Mouse (Mus musculus) embryonic facial prominence, embryonic 11.5 days (tissue): ENCODE results near the gene Slc7a11. TPM values are rescaled to one million over a fixed set of nuclear protein-coding genes. Genes with fewer than 3 reads are reported as not detected.

ENCODE experiments used
- ATAC-seq: fragments of 200-750 bp; cut with Nextera tagmentation; replicated peaks from 2 replicates; pipeline ENCODE4 v1.8.0; 2017; ENCODE audit warnings: low read depth; ENCODE audit not compliant: insufficient number of reproducible peaks, low FRiP score, low TSS enrichment
- DNase-seq: peaks from one replicate; pipeline ENCODE4 v3.0.0-alpha.2; 2015; ENCODE audit warnings: low spot score
- H3K27ac ChIP-seq: fragments of 300-500 bp; sonication (generic); replicated peaks from 2 replicates; pipeline ENCODE4 v1.5.1; 2014; ENCODE audit warnings: mild to moderate bottlenecking, low read depth, low read length, control low read depth
- H3K27me3 ChIP-seq: fragments of 300-500 bp; sonication (generic); 2 replicates; pipeline ENCODE4 v1.6.1; 2014; ENCODE audit warnings: mild to moderate bottlenecking, low read length, moderate library complexity, mixed read lengths; ENCODE audit not compliant: control insufficient read depth, insufficient read depth
- H3K36me3 ChIP-seq: fragments of 300-500 bp; sonication (generic); replicated peaks from 2 replicates; pipeline ENCODE4 v1.6.1; 2014; ENCODE audit warnings: low read depth, mild to moderate bottlenecking, low read length, moderate library complexity, mixed read lengths; ENCODE audit not compliant: control insufficient read depth, insufficient read depth
- H3K4me1 ChIP-seq: fragments of 300-500 bp; sonication (generic); 2 replicates; pipeline ENCODE4 v1.6.1; 2014; ENCODE audit warnings: low read length, mixed read lengths; ENCODE audit not compliant: control insufficient read depth, insufficient read depth
- H3K4me2 ChIP-seq: fragments of 300-500 bp; sonication (generic); 2 replicates; pipeline ENCODE4 v1.6.1; 2014; ENCODE audit warnings: low read depth, mild to moderate bottlenecking, control low read depth, low read length, moderate library complexity
- H3K4me3 ChIP-seq: fragments of 300-500 bp; sonication (generic); 2 replicates; pipeline ENCODE4 v1.5.1; 2014; ENCODE audit warnings: low read depth, low read length, control low read depth
- H3K9ac ChIP-seq: fragments of 300-500 bp; sonication (generic); replicated peaks from 2 replicates; pipeline ENCODE4 v1.6.1; 2014; ENCODE audit warnings: mild to moderate bottlenecking, control low read depth, low read length
- H3K9me3 ChIP-seq: fragments of 300-500 bp; sonication (generic); replicated peaks from 2 replicates; pipeline ENCODE4 v1.6.1; 2016; ENCODE audit warnings: mild to moderate bottlenecking, low read length, inconsistent platforms, mixed read lengths; ENCODE audit not compliant: control insufficient read depth
- WGBS: fragments of 180-500 bp; shearing (Covaris S2); extraction: QIAGEN DNeasy Blood & Tissue Kit; methylation state at CpG from one replicate; pipeline ENCODE4 v1.1.7; 2014; 5-methylcytosine and 5-hydroxymethylcytosine counted together
- polyA plus RNA-seq: library from polyadenylated mRNA; unstranded; fragments of >200 nt; fragmentation: Nextera tagmentation; extraction: Ambion mirVana; gene quantifications from 2 replicates; pipeline ENCODE4 v1.2.1, GENCODE M21; 2014

Slc7a11 gene
- polyA plus RNA-seq, 1 experiment from 2014 or later: 1.5 TPM

DNA sequence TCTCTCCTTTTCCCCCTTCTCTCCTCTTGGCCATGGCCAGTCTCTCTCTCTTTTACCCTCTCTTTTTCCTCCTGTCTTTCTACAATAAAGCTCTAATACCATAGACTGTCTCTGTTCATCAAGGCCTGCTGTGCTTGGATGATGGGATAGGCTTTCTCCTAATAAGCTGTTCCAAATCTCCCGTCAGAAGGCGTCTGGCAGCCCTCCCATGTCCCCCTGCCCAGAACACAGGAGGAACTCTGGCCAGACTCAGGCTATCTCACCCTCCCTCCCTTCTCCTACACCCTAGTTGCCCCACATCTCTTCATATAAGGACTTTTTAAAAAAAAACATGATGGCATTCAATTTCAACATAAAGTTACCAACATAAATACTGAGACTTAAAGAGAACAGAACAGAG is 456.2 kb downstream of the Slc7a11 start:
- Histone ChIP-seq H3K27me3 (no peaks in the 10 kb centered on the region), H3K4me3 (no peak overlapping the region), H3K9me3 (no peaks in the 10 kb centered on the region), H3K4me2 (no peak overlapping the region), H3K4me1 (no peaks in the 10 kb centered on the region), H3K36me3 (no peaks in the 10 kb centered on the region), H3K27ac (no peak overlapping the region), H3K9ac (no peak overlapping the region)
- DNase-seq: no peak
- ATAC-seq: no peak
- WGBS: 62% methylated on average over 2 of the region's 2 CpGs

DNA sequence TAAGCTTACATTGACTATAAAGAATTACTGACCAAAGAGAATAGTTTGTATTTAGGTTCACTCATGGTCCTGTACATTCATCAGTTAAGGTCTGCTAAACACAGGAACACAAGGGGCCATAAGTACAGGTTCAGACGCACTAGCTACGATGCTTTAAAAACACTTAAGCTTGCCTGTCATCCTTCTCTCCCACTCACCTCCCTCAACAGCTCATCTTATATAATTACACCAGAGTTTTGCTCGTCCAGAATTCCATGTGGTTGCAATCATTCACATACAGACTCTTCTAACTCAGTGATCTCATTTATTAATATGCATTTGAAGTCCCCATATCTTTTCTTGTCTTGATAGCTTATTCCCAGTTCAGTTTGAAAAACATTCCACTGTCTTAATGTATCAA is 458.6 kb downstream of the Slc7a11 start:
- ATAC-seq (no peak), DNase-seq (no peak)
- no peak overlapping the region for H3K4me2 ChIP-seq
- no peak overlapping the region for H3K4me3 ChIP-seq
- H3K27me3 ChIP-seq: no peaks in the 10 kb centered on the region
- no peaks in the 10 kb centered on the region for H3K4me1 ChIP-seq
- H3K9ac ChIP-seq: no peak overlapping the region
- 47% methylated on average over 3 of the region's 3 CpGs for WGBS
- H3K27ac ChIP-seq: no peak overlapping the region
- H3K36me3 ChIP-seq: no peaks in the 10 kb centered on the region
- H3K9me3 ChIP-seq: no peaks in the 10 kb centered on the region

DNA sequence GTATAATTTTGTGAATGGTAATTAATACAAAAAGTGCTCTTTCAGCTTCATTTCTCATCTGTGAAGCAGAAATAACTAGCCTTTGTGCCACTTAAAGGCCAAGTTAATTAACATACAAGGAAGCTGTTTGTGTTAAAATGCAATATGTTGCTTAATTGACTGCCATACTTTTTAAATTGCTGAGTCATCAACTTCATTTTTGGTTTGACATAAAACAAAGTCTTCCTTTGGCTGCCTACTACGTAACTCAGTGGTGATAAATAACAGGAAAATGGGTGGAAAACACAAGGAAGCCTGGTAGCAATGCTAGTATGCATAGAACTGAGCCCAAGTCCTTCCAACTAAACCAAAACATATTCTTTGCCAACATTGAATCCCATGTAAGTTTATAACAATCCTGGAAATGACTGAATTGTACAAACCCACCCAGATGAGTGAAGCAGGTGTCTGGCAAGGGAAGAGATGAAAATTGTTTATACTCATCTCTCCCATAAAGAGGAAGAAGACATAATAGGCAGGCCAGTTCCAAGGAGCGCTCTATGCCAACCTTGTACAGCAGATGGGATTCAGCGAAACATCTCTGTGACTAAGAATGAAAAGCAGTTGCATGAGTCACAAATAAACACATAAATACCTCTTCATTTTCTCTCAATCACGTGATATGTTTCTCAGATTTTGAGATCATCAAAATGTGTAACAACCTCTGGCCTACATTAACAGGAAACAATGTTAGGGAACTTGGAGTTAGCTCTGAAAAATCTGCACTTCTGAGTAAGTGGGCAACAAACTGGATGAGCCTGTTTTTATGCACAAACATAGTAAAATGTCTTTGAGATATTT is 459.8 kb downstream of the Slc7a11 start:
- no peak overlapping the region for H3K4me2 ChIP-seq
- ATAC-seq (no peak), DNase-seq (no peak)
- no peaks in the 10 kb centered on the region for H3K27me3 ChIP-seq
- H3K36me3 ChIP-seq: no peaks in the 10 kb centered on the region
- 91% methylated on average over 4 of the region's 4 CpGs for WGBS
- no peak overlapping the region for H3K4me3 ChIP-seq
- H3K4me1 ChIP-seq: no peaks in the 10 kb centered on the region
- no peaks in the 10 kb centered on the region for H3K9me3 ChIP-seq
- H3K9ac ChIP-seq: no peak overlapping the region
- H3K27ac ChIP-seq: no peak overlapping the region

DNA sequence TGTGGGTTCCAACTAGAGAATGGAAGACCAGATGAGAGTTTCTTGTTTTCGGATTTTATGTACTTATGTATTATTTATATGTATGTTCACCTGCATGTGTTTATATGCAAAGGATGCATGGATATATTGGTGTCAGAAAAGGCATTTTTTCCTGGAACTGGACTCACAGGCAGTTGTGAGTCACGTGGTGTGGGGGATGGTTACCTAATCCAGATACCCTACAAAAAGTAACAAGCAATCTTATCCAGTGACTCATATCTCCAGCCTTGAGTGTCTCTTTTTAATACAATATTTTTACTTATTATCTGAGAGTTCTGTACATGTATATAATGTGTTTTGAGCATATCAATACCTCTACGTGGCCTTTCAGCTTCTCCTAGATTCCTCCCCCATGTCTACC is 469.4 kb downstream of the Slc7a11 start:
- DNase-seq: no peak
- no peak overlapping the region for H3K9ac ChIP-seq
- H3K4me2 ChIP-seq: no peak overlapping the region
- WGBS: 86% methylated on average over 3 of the region's 3 CpGs
- H3K4me1 ChIP-seq: no peaks in the 10 kb centered on the region
- no peaks in the 10 kb centered on the region for H3K36me3 ChIP-seq
- H3K27me3 ChIP-seq: no peaks in the 10 kb centered on the region
- H3K9me3 ChIP-seq: no peaks in the 10 kb centered on the region
- H3K27ac ChIP-seq: no peak overlapping the region
- H3K4me3 ChIP-seq: no peak overlapping the region
- ATAC-seq: no peak

DNA sequence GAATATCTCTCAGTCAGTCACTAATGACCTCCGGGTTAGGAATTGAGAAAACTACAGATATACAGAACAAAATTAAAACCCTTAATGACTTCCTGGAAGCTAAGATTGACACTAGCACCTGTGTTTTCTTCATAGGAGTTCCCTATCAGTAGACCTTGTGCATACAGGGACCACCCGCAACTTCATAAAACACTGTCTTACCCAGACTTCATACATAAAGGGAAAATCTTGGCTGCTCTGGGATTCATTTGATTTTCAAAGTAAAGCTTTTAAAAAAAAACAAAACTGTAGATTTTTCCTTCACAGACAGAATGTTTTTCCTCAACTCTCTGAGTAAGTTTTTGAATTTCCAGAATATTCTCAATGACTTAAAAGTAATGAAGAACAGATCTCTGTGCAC is 477.8 kb downstream of the Slc7a11 start:
- H3K9ac ChIP-seq: no peak overlapping the region
- no peak overlapping the region for H3K4me2 ChIP-seq
- no peaks in the 10 kb centered on the region for H3K9me3 ChIP-seq
- H3K4me1 ChIP-seq: no peaks in the 10 kb centered on the region
- peak; percentile 38 for DNase-seq
- 64% methylated on average over 2 of the region's 2 CpGs for WGBS
- no peak for ATAC-seq
- H3K27ac ChIP-seq: no peak overlapping the region
- no peaks in the 10 kb centered on the region for H3K27me3 ChIP-seq
- no peak overlapping the region for H3K4me3 ChIP-seq
- H3K36me3 ChIP-seq: no peaks in the 10 kb centered on the region

DNA sequence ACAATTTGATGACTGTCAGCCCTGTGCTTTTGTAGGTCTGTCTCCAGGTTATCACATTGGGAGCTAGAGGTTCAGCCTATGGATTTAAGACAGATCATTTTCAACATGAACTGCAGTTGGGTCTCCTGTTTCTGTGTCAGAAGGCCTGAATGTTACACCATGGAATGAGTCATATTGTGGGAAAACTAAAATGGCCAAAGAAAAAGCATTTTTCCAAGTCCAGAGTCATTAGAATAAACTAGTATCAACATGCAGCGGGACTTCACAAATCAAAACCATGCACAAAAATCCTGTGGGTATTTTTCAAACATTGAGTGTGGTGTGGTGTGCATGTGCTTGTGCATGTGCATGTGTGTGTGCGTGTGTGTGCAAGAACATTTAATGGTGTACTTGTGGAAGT is 482.8 kb downstream of the Slc7a11 start:
- Histone ChIP-seq H3K36me3 (no peaks in the 10 kb centered on the region), H3K4me2 (no peak overlapping the region), H3K9ac (no peak overlapping the region), H3K27me3 (no peaks in the 10 kb centered on the region), H3K4me1 (no peaks in the 10 kb centered on the region), H3K27ac (no peak overlapping the region), H3K9me3 (no peaks in the 10 kb centered on the region), H3K4me3 (no peak overlapping the region)
- WGBS: 78% methylated on average over 2 of the region's 2 CpGs
- no peak for DNase-seq
- ATAC-seq: no peak

DNA sequence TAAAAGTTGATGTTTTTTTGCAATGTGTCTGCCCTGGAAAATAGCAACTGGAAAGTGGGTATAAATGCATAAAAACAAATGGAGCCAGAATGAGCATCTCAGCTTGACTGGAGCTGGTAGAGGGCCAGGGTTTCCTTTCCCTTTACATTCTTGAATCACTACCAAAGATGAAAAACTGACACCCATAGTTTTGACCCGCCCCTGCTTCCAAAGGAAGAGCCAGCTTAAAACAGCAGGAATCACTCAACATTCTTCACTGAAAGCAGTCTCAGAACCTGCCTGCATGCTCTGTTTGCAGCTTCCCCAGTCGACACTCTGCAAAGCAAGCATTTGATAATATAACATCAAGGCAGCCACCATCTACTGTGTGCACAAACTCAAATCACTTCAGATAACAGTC is 496.6 kb downstream of the Slc7a11 start:
- H3K4me2 ChIP-seq: no peak overlapping the region
- H3K36me3 ChIP-seq: no peaks in the 10 kb centered on the region
- 41% methylated on average over 2 of the region's 2 CpGs for WGBS
- no peak overlapping the region for H3K9ac ChIP-seq
- no peaks in the 10 kb centered on the region for H3K4me1 ChIP-seq
- H3K27me3 ChIP-seq: no peaks in the 10 kb centered on the region
- no peak for ATAC-seq
- no peak for DNase-seq
- H3K4me3 ChIP-seq: no peak overlapping the region
- no peak overlapping the region for H3K27ac ChIP-seq
- no peaks in the 10 kb centered on the region for H3K9me3 ChIP-seq

DNA sequence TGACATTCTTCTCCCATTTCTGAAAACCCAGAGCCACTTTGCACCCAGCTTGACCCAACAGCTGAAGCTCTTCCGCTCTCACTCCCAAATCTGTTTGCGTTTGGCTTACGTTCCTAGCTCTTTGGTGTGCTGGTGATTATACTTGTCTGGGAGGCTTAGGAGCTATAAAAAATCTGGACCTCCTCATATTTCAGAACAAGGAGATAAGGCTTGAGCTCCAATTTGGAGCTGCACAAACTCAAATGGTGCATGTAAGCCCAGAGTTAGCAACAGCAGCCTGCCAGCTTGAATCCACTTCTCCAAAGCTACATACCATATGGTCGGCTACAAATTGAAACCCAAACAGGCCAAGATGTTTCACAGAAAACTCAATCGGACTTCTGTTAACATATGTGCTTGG is 498.6 kb downstream of the Slc7a11 start:
- Histone ChIP-seq H3K27me3 (no peaks in the 10 kb centered on the region), H3K36me3 (no peaks in the 10 kb centered on the region), H3K4me2 (no peak overlapping the region), H3K4me1 (no peaks in the 10 kb centered on the region), H3K4me3 (no peak overlapping the region), H3K9me3 (no peaks in the 10 kb centered on the region), H3K9ac (no peak overlapping the region), H3K27ac (no peak overlapping the region)
- 67% methylated on average over 5 of the region's 5 CpGs for WGBS
- ATAC-seq: no peak
- DNase-seq: no peak
